Mouse (Mus musculus): ENCODE measurements around the gene Nckap1l. TPM values are rescaled to one million over a fixed set of nuclear protein-coding genes. Genes with fewer than 3 reads are reported as not detected.

Gene Nckap1l
- polyA plus RNA-seq, 1 experiment: 100 TPM

- DNase-seq: no peak
- H3K27ac ChIP-seq (ENCODE audit: control insufficient read depth, insufficient read depth, low read length): no peak overlapping the region
- no peak overlapping the region for H3K4me3 ChIP-seq (ENCODE audit: control insufficient read depth, insufficient read depth, low read length)
- TF ChIP-seq POLR2A (IDR thresholded peaks at IDR 0.05; ENCODE audit: control insufficient read depth, extremely low read depth, insufficient read depth, low read length, poor library complexity): no peak
- no peaks in the 10 kb centered on the region for H3K36me3 ChIP-seq (ENCODE audit: control insufficient read depth, insufficient read depth, low read length)
- 90% methylated on average over 7 of the region's 7 CpGs for WGBS
- no peaks in the 10 kb centered on the region for H3K4me1 ChIP-seq (replicated peaks; ENCODE audit: control insufficient read depth, insufficient read depth, low read length)
- peaks cover 3% of the 10 kb centered on the region; the same call in 1 of the 2 replicates for H3K27me3 ChIP-seq (ENCODE audit: control insufficient read depth, insufficient read depth, low read length)
These were observed 80.5 kb downstream of the Nckap1l start for GRCm38 (mm10) chr15:103534054-103534620.

- Histone ChIP-seq H3K4me1 (replicated peaks; ENCODE audit: control insufficient read depth, insufficient read depth, low read length) (no peaks in the 10 kb centered on the region), H3K4me3 (ENCODE audit: control insufficient read depth, insufficient read depth, low read length) (no peak overlapping the region), H3K27ac (ENCODE audit: control insufficient read depth, insufficient read depth, low read length) (no peak overlapping the region), H3K27me3 (ENCODE audit: control insufficient read depth, insufficient read depth, low read length) (peaks cover 3% of the 10 kb centered on the region; the same call in 1 of the 2 replicates), H3K36me3 (ENCODE audit: control insufficient read depth, insufficient read depth, low read length) (no peaks in the 10 kb centered on the region)
- 92% methylated on average over 2 of the region's 2 CpGs for WGBS
- TF ChIP-seq CTCF (IDR thresholded peaks at IDR 0.05; ENCODE audit: borderline replicate concordance, control insufficient read depth, extremely low read depth, insufficient read depth, low read length, poor library complexity): no peak
- TF ChIP-seq POLR2A (IDR thresholded peaks at IDR 0.05; ENCODE audit: control insufficient read depth, extremely low read depth, insufficient read depth, low read length, poor library complexity): no peak
- no peak for DNase-seq
These were observed 81.4 kb downstream of the Nckap1l start for GRCm38 (mm10) chr15:103535030-103535429.

GRCm38 (mm10) chr15:103535786-103536185, 82.2 kb downstream of the Nckap1l start:
- Histone ChIP-seq H3K27ac (ENCODE audit: control insufficient read depth, insufficient read depth, low read length) (no peak overlapping the region), H3K4me3 (ENCODE audit: control insufficient read depth, insufficient read depth, low read length) (no peak overlapping the region), H3K4me1 (replicated peaks; ENCODE audit: control insufficient read depth, insufficient read depth, low read length) (no peaks in the 10 kb centered on the region), H3K36me3 (ENCODE audit: control insufficient read depth, insufficient read depth, low read length) (no peaks in the 10 kb centered on the region), H3K27me3 (ENCODE audit: control insufficient read depth, insufficient read depth, low read length) (peaks cover 3% of the 10 kb centered on the region; the same call in 1 of the 2 replicates)
- TF ChIP-seq CTCF (IDR thresholded peaks at IDR 0.05; ENCODE audit: borderline replicate concordance, control insufficient read depth, extremely low read depth, insufficient read depth, low read length, poor library complexity): no peak
- no peak for TF ChIP-seq POLR2A (IDR thresholded peaks at IDR 0.05; ENCODE audit: control insufficient read depth, extremely low read depth, insufficient read depth, low read length, poor library complexity)
- 85% methylated on average over 1 of the region's 1 CpGs for WGBS
- DNase-seq: no peak

GRCm38 (mm10) chr15:103536456-103536855, 82.9 kb downstream of the Nckap1l start:
- TF ChIP-seq POLR2A (IDR thresholded peaks at IDR 0.05; ENCODE audit: control insufficient read depth, extremely low read depth, insufficient read depth, low read length, poor library complexity) (no peak), CTCF (IDR thresholded peaks at IDR 0.05; ENCODE audit: borderline replicate concordance, control insufficient read depth, extremely low read depth, insufficient read depth, low read length, poor library complexity) (no peak)
- peaks cover 3% of the 10 kb centered on the region; the same call in 1 of the 2 replicates for H3K27me3 ChIP-seq (ENCODE audit: control insufficient read depth, insufficient read depth, low read length)
- WGBS: 42% methylated on average over 2 of the region's 2 CpGs
- no peak for DNase-seq
- no peaks in the 10 kb centered on the region for H3K4me1 ChIP-seq (replicated peaks; ENCODE audit: control insufficient read depth, insufficient read depth, low read length)
- no peak overlapping the region for H3K27ac ChIP-seq (ENCODE audit: control insufficient read depth, insufficient read depth, low read length)
- no peak overlapping the region for H3K4me3 ChIP-seq (ENCODE audit: control insufficient read depth, insufficient read depth, low read length)
- H3K36me3 ChIP-seq (ENCODE audit: control insufficient read depth, insufficient read depth, low read length): no peaks in the 10 kb centered on the region

- TF ChIP-seq POLR2A (IDR thresholded peaks at IDR 0.05; ENCODE audit: control insufficient read depth, extremely low read depth, insufficient read depth, low read length, poor library complexity): no peak
- no peak for TF ChIP-seq CTCF (IDR thresholded peaks at IDR 0.05; ENCODE audit: borderline replicate concordance, control insufficient read depth, extremely low read depth, insufficient read depth, low read length, poor library complexity)
- no peak for DNase-seq
- Histone ChIP-seq H3K27me3 (ENCODE audit: control insufficient read depth, insufficient read depth, low read length) (peaks cover 3% of the 10 kb centered on the region; the same call in 1 of the 2 replicates), H3K36me3 (ENCODE audit: control insufficient read depth, insufficient read depth, low read length) (no peaks in the 10 kb centered on the region), H3K27ac (ENCODE audit: control insufficient read depth, insufficient read depth, low read length) (no peak overlapping the region), H3K4me1 (replicated peaks; ENCODE audit: control insufficient read depth, insufficient read depth, low read length) (no peaks in the 10 kb centered on the region), H3K4me3 (ENCODE audit: control insufficient read depth, insufficient read depth, low read length) (no peak overlapping the region)
- WGBS: 10% methylated on average over 37 of the region's 37 CpGs
These were observed 83.6 kb downstream of the Nckap1l start for GRCm38 (mm10) chr15:103537011-103537821.

- DNase-seq: no peak
- WGBS: 2% methylated on average over 36 of the region's 36 CpGs
- H3K4me3 ChIP-seq (ENCODE audit: control insufficient read depth, insufficient read depth, low read length): no peak within 1 kb of the TSS
- H3K27ac ChIP-seq (ENCODE audit: control insufficient read depth, insufficient read depth, low read length): no peak within 1 kb of the TSS
- TF ChIP-seq CTCF (IDR thresholded peaks at IDR 0.05; ENCODE audit: borderline replicate concordance, control insufficient read depth, extremely low read depth, insufficient read depth, low read length, poor library complexity) (no peak), POLR2A (IDR thresholded peaks at IDR 0.05; ENCODE audit: control insufficient read depth, extremely low read depth, insufficient read depth, low read length, poor library complexity) (no peak)
- H3K36me3 ChIP-seq (ENCODE audit: control insufficient read depth, insufficient read depth, low read length): no peaks in the 10 kb centered on the region
- peaks cover 3% of the 10 kb centered on the region; the same call in 1 of the 2 replicates for H3K27me3 ChIP-seq (ENCODE audit: control insufficient read depth, insufficient read depth, low read length)
- H3K4me1 ChIP-seq (replicated peaks; ENCODE audit: control insufficient read depth, insufficient read depth, low read length): no peaks in the 10 kb centered on the region
These were observed 84.2 kb downstream of the Nckap1l start, which contains the start of gene Ppp1r1a for GRCm38 (mm10) chr15:103537822-103538213. Ppp1r1a (minus strand) TSS chr15:103538003.
